Mouse (Mus musculus): ENCODE measurements around the gene Olfr694. TPM values are rescaled to one million over a fixed set of nuclear protein-coding genes. Genes with fewer than 3 reads are reported as not detected.
"Not testable (repeated sequence)": the region's sequence is repeated elsewhere in the genome, so short reads cannot be mapped to it uniquely, and the experiment has no call there.

Gene Olfr694
- total RNA-seq (2021): not detected
- long read RNA-seq, experiment 1: 0 reads
- long read RNA-seq, experiment 2: 0 reads

DNA sequence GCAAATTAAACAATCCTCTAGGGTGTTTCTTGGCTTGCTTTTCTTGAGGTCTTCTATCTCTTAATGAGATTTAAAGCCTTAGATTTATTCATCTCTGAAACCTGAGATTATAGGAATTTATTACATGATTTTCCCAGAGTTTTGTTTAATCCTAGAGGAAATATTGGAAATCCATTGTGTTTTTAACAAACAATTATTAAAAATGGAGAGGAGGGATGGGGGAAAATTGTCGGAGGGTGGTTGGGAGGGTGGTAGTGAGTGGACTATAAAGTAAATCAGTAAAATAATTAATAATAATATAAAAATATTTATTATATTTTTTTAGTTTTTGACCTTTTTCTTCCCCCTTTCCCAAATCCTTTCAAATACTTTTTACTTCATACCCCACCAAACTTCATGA lies at the start of gene Olfr694:
Olfr694 (minus strand) TSS at position 101 of the 400 bp plus-strand sequence.
- no peak for DNase-seq (ENCODE audit: low spot score)

GRCm38 (mm10) chr7:106737028-106737427 lies 45.4 kb upstream of the Olfr694 start:
- no peak for DNase-seq (ENCODE audit: low spot score)

GRCm38 (mm10) chr7:106733717-106734116 lies 42.1 kb upstream of the Olfr694 start:
- no peak for DNase-seq (ENCODE audit: low spot score)

GRCm38 (mm10) chr7:106725654-106726053 lies 34.0 kb upstream of the Olfr694 start:
- not testable (repeated sequence) for DNase-seq (ENCODE audit: low spot score)

DNA sequence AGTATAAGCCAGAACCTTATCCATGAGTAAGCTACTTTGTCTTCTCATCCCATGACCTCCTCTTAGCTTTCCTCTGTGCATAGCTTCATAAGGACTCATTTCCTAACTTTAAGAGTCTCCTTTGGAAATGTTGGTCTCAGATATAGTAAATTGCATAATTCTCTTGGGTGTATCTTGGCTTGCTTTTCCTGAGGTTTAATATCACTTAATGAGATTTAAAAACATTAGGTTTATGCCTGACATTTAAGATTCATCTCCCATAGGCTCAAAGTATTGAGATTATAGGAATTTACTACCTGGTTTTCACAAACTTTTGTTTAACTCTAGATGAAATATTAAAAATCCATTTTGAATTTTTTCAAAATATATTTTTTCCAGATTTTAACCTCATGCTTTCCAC lies 24.7 kb upstream of the Olfr694 start, which contains the start of gene Olfr695:
Olfr695 (minus strand) TSS at position 101 of the 400 bp plus-strand sequence.
- no peak for DNase-seq (ENCODE audit: low spot score)

DNA sequence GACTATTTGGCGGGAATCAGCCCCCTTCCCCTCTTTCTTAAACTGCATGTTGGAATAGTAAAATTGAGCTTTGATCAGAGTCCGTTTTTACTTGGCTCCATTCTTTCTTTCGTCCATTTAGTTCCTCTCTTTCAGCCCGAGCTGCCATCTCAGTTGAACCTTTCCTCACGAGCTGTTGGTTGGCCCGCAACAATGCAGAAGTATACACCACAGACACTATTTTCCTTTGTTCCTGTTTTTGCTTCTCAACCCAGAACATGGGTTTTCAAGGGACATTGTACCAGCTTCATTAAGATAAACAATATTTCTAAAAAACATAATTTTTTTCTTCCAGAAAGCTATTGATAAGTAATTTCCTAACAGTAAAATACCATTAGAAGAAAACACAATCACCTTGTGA lies 19.8 kb upstream of the Olfr694 start:
- no peak for DNase-seq (ENCODE audit: low spot score)

GRCm38 (mm10) chr7:106707705-106708104 lies 16.1 kb upstream of the Olfr694 start:
- not testable (repeated sequence) for DNase-seq (ENCODE audit: low spot score)

- DNase-seq (ENCODE audit: low spot score): no peak
Measured at GRCm38 (mm10) chr7:106696891-106697290, 5.3 kb upstream of the Olfr694 start.

GRCm38 (mm10) chr7:106692976-106693375 lies 1.4 kb upstream of the Olfr694 start:
- no peak for DNase-seq (ENCODE audit: low spot score)

GRCm38 (mm10) chr7:106685382-106685781 lies 6.2 kb downstream of the Olfr694 start:
- DNase-seq (ENCODE audit: low spot score): no peak

GRCm38 (mm10) chr7:106680484-106680883 lies 11.1 kb downstream of the Olfr694 start, which contains the start of gene Olfr693:
Olfr693 (minus strand) TSS chr7:106680584.
- DNase-seq (ENCODE audit: low spot score): no peak

- no peak for DNase-seq (ENCODE audit: low spot score)
Measured at GRCm38 (mm10) chr7:106652344-106652652, 39.3 kb downstream of the Olfr694 start.

- DNase-seq (ENCODE audit: low spot score): no peak
Measured at GRCm38 (mm10) chr7:106651555-106652343, 39.9 kb downstream of the Olfr694 start.

DNA sequence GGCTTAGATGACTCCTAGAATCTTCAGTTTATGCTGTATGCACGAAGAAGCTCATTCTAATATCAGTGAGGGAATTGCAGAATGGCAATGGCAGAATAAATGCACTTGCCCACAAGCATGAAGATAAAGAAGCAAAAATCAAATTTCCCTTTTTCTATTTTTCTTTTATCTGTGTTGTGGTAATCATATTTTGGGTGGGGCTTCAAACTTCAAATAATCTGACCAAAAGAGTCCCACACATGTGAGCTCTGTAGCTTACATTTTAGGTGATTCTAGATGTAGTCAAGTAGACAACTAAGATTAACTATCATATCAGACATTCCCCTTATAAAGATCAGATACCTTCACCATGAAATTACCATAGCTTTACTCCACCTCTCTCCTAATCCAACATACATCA lies 41.8 kb downstream of the Olfr694 start:
- no peak for DNase-seq (ENCODE audit: low spot score)

DNA sequence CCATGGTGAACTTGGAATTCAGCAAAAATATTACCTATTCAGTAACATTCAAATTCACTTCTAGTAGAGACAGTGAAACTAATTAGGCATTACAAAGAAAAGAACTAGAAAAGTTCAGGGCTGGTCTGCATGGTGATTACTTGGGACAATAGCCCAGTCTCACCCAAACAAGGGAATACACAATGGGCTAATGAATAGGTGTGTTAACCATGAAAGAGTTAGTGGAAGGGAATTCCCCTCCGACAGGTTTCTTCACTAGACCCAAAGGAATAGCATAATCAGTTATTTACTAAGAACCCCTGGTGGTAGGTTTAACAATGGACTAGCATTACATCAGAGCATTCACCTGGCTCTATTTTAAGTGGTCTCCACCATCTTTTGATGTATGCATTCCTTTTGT lies 46.4 kb downstream of the Olfr694 start:
- no peak for DNase-seq (ENCODE audit: low spot score)

- DNase-seq (ENCODE audit: low spot score): no peak
Measured at GRCm38 (mm10) chr7:106644222-106644870, 47.3 kb downstream of the Olfr694 start.

DNA sequence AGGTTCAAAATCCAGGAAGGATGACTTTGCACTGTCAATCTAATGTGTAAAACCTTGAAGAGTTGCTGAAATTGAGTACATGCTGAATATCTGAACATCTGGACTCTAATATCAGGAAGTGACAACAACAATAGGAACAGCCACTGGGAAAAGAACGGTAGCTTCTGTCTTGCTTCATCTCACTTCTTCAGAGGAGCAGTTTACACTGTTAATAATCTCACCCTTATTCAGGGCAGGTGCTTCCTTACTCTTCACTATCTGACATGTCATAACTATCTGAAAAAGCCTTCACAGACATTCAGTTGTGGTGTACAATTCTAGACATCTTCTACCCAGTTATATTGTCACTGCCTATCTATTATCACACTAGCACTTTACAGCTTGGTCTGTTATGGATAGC lies 50.8 kb downstream of the Olfr694 start:
- DNase-seq (ENCODE audit: low spot score): no peak

DNA sequence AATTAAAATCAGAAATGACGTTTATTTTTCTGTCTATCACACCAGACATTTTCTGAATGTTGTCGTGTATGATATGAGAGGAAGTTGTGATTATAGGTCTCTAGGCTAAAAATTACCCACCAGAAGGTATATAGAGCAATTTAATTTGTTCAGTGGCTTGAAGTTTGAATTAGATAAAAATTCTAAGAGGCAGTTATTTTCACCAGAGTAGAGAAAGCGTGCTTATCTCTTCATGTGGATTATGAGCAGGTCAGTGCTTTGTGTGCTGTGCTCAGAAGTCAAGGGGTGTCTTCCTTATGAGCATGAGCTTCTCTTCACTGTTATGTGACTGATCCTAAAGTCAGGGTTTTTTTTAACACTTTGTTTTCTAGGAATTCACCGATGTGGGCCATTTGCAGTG lies 56.1 kb downstream of the Olfr694 start:
- no peak for DNase-seq (ENCODE audit: low spot score)

Other genes with a start within 250 kb of the Olfr694 start
- not detected for gene Olfr693, start 11.2 kb downstream of the Olfr694 start, total RNA-seq (2021)
- gene Olfr695, start 24.6 kb upstream of the Olfr694 start, total RNA-seq (2021): not detected
- not detected for gene Olfr697, start 50.6 kb upstream of the Olfr694 start, total RNA-seq (2021)
- gene Olfr698, start 63.6 kb upstream of the Olfr694 start, total RNA-seq (2021): not detected
- not detected for gene Olfr699, start 101.4 kb upstream of the Olfr694 start, total RNA-seq (2021)
- gene Olfr700, start 117.0 kb upstream of the Olfr694 start, total RNA-seq (2021): not detected
- not detected for gene Olfr701, start 122.3 kb upstream of the Olfr694 start, total RNA-seq (2021)
- gene Olfr702, start 142.1 kb upstream of the Olfr694 start, total RNA-seq (2021): not detected
- gene Olfr703, start 151.5 kb upstream of the Olfr694 start, total RNA-seq (2021): not detected
- not detected for gene Olfr704, start 171.4 kb upstream of the Olfr694 start, total RNA-seq (2021)
- gene Olfr705, start 185.1 kb upstream of the Olfr694 start, total RNA-seq (2021): not detected
- not detected for gene Olfr706, start 196.3 kb upstream of the Olfr694 start, total RNA-seq (2021)
- not detected for gene Olfr707, start 209.4 kb upstream of the Olfr694 start, total RNA-seq (2021)
- not detected for gene Olfr1532-ps1, start 216.2 kb upstream of the Olfr694 start, total RNA-seq (2021)
- not detected for gene Olfr709-ps1, start 240.4 kb upstream of the Olfr694 start, total RNA-seq (2021)